In the genomic region with DNA sequence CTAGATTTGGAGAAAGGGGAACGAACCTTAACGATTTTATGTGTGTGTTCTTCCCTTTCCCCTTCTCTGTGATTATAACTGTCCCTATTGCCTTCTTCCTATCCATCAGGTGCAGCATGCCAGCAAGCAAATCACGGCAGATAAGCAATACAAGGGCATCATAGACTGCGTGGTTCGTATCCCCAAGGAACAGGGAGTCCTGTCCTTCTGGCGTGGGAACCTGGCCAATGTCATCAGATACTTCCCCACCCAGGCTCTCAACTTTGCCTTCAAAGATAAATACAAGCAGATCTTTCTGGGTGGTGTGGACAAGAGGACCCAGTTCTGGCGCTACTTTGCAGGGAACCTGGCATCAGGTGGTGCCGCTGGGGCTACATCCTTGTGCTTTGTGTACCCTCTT, we compare ENCODE assay signal across 7 mouse cellular contexts. TPM values are rescaled to one million over a fixed set of nuclear protein-coding genes. Genes with fewer than 3 reads are reported as not detected.
DNase-seq lines count a peak whose midpoint lies in the region; ATAC-seq and TF ChIP-seq lines count a peak whose summit lies in the region.
"Not testable (repeated sequence)": the region's sequence is repeated elsewhere in the genome, so short reads cannot be mapped to it uniquely, and the experiment has no call there.

No protein-coding gene starts in this region.

- WGBS in forebrain, embryonic 10.5 days: 80% methylated on average over 8 of the region's 8 CpGs
- WGBS in heart, embryonic 12.5 days: 59% methylated on average over 8 of the region's 8 CpGs
- 75% methylated on average over 8 of the region's 8 CpGs for whole genome bisulfite sequencing in intestine, embryonic 14.5 days
- WGBS in limb, embryonic 13.5 days: 76% methylated on average over 8 of the region's 8 CpGs
- 54% methylated on average over 8 of the region's 8 CpGs for WGBS in lung, embryonic 16.5 days
- WGBS in neural tube, embryonic 11.5 days: 82% methylated on average over 8 of the region's 8 CpGs

- H3K27me3 ChIP-seq in forebrain, embryonic 10.5 days (ENCODE audit: poor library complexity, severe bottlenecking); heart, embryonic 12.5 days (replicated peaks); intestine, embryonic 14.5 days (replicated peaks; ENCODE audit: control insufficient read depth, insufficient read depth, low read length); limb, embryonic 13.5 days; lung, embryonic 16.5 days (ENCODE audit: control insufficient read depth, insufficient read depth, low read depth, low read length); neural tube, embryonic 11.5 days (ENCODE audit: control insufficient read depth, insufficient read depth, low read length): not testable (repeated sequence)

- not testable (repeated sequence) for DNase-seq in forebrain, embryonic 10.5 days (ENCODE audit: extremely low spot score, low spot score); intestine, embryonic 14.5 days (ENCODE audit: low spot score); neural tube, embryonic 11.5 days (ENCODE audit: low spot score)

- H3K36me3 ChIP-seq in forebrain, embryonic 10.5 days (replicated peaks): peaks cover 15% of the 10 kb centered on the region
- H3K36me3 ChIP-seq in heart, embryonic 12.5 days: peaks cover 12% of the 10 kb centered on the region
- not testable (repeated sequence) for H3K36me3 ChIP-seq in intestine, embryonic 14.5 days (ENCODE audit: control insufficient read depth, insufficient read depth, low read length); limb, embryonic 13.5 days; lung, embryonic 16.5 days (ENCODE audit: control insufficient read depth, insufficient read depth, low read length); neural tube, embryonic 11.5 days (ENCODE audit: control insufficient read depth, insufficient read depth, low read length)

- H3K9me3 ChIP-seq in forebrain, embryonic 10.5 days; heart, embryonic 12.5 days (replicated peaks); intestine, embryonic 14.5 days (ENCODE audit: control insufficient read depth, low read length); limb, embryonic 13.5 days; lung, embryonic 16.5 days (ENCODE audit: control insufficient read depth, low read length); neural tube, embryonic 11.5 days (ENCODE audit: control insufficient read depth, low read length): not testable (repeated sequence)

- TF ChIP-seq POLR2A in bone marrow macrophage, adult 2 months (IDR thresholded peaks at IDR 0.05; ENCODE audit: borderline replicate concordance, low read depth, low read length): not testable (repeated sequence)

- H3K4me1 ChIP-seq in bone marrow macrophage, adult 2 months (ENCODE audit: control insufficient read depth, insufficient read depth, low read length); heart, embryonic 12.5 days (replicated peaks); intestine, embryonic 14.5 days (replicated peaks; ENCODE audit: control insufficient read depth, insufficient read depth, low read length); limb, embryonic 13.5 days; lung, embryonic 16.5 days (replicated peaks; ENCODE audit: control insufficient read depth, insufficient read depth, low read length); neural tube, embryonic 11.5 days (ENCODE audit: control insufficient read depth, insufficient read depth, low read length): not testable (repeated sequence)
- peaks cover 11% of the 10 kb centered on the region for H3K4me1 ChIP-seq in forebrain, embryonic 10.5 days

- not testable (repeated sequence) for TF ChIP-seq CTCF in bone marrow macrophage, adult 2 months (IDR thresholded peaks at IDR 0.05; ENCODE audit: low read depth, low read length)

- not testable (repeated sequence) for ATAC-seq in heart, embryonic 12.5 days (ENCODE audit: insufficient number of reproducible peaks, low FRiP score); intestine, embryonic 14.5 days (replicated peaks; ENCODE audit: low FRiP score, low TSS enrichment, low read depth); limb, embryonic 13.5 days (ENCODE audit: low FRiP score, low read depth); lung, embryonic 16.5 days (ENCODE audit: low read depth); neural tube, embryonic 11.5 days (ENCODE audit: insufficient read depth, low FRiP score, low TSS enrichment)

- H3K4me2 ChIP-seq in heart, embryonic 12.5 days: peak overlapping the region; percentile 68
- H3K4me2 ChIP-seq in intestine, embryonic 14.5 days (ENCODE audit: low read length): peak overlapping the region; percentile 47
- H3K4me2 ChIP-seq in limb, embryonic 13.5 days (replicated peaks): peak overlapping the region; percentile 63
- H3K4me2 ChIP-seq in lung, embryonic 16.5 days (ENCODE audit: low read depth, low read length): peak overlapping the region; percentile 57
- H3K4me2 ChIP-seq in neural tube, embryonic 11.5 days (ENCODE audit: low read depth): peak overlapping the region; percentile 48

- peak overlapping the region; percentile 96 for H3K27ac ChIP-seq in bone marrow macrophage, adult 2 months (ENCODE audit: insufficient read depth, low read depth, low read length)
- peak overlapping the region; percentile 90 for H3K27ac ChIP-seq in forebrain, embryonic 10.5 days
- H3K27ac ChIP-seq in heart, embryonic 12.5 days (ENCODE audit: poor library complexity, severe bottlenecking): peak overlapping the region; percentile 52
- not testable (repeated sequence) for H3K27ac ChIP-seq in intestine, embryonic 14.5 days (ENCODE audit: low read depth); limb, embryonic 13.5 days; neural tube, embryonic 11.5 days (ENCODE audit: low read depth, low read length)
- peak overlapping the region; percentile 91 for H3K27ac ChIP-seq in lung, embryonic 16.5 days (ENCODE audit: low read length)

- H3K4me3 ChIP-seq in bone marrow macrophage, adult 2 months (ENCODE audit: insufficient read depth, low read length): peak overlapping the region; percentile 96
- H3K4me3 ChIP-seq in forebrain, embryonic 10.5 days: peak overlapping the region; percentile 68
- peak overlapping the region; percentile 81 for H3K4me3 ChIP-seq in heart, embryonic 12.5 days
- H3K4me3 ChIP-seq in intestine, embryonic 14.5 days (ENCODE audit: low read depth, low read length): peak overlapping the region; percentile 53
- H3K4me3 ChIP-seq in limb, embryonic 13.5 days: peak overlapping the region; percentile 59
- H3K4me3 ChIP-seq in lung, embryonic 16.5 days (ENCODE audit: low read length): peak overlapping the region; percentile 66
- H3K4me3 ChIP-seq in neural tube, embryonic 11.5 days (ENCODE audit: low read depth, low read length): peak overlapping the region; percentile 64

- H3K9ac ChIP-seq in heart, embryonic 12.5 days: peak overlapping the region; percentile 90
- peak overlapping the region; percentile 72; the same call in 1 of the 2 replicates for H3K9ac ChIP-seq in intestine, embryonic 14.5 days (ENCODE audit: low read length)
- peak overlapping the region; percentile 76 for H3K9ac ChIP-seq in limb, embryonic 13.5 days
- peak overlapping the region; percentile 73 for H3K9ac ChIP-seq in lung, embryonic 16.5 days (ENCODE audit: low read length)
- peak overlapping the region; percentile 81 for H3K9ac ChIP-seq in neural tube, embryonic 11.5 days (ENCODE audit: low read length)

RNA-seq across cellular contexts. Expression of gene Slc25a5, which starts 1.3 kb away (rescaled TPM):
- polyA plus RNA-seq in bone marrow macrophage, adult 2 months (2012; ENCODE audit: insufficient read depth, insufficient read length, missing spikeins): 259 and 263 TPM in 2 replicates
- polyA plus RNA-seq in forebrain, embryonic 10.5 days (2016; fragmentation: Nextera tagmentation; extraction: Ambion mirVana): 867 and 903 TPM in 2 replicates
- 989 and 1,024 TPM in 2 replicates for polyA plus RNA-seq in heart, embryonic 12.5 days (2016; fragmentation: Nextera tagmentation; extraction: Ambion mirVana)
- 766 and 827 TPM in 2 replicates for polyA plus RNA-seq in intestine, embryonic 14.5 days (2014; fragmentation: Nextera tagmentation; extraction: Ambion mirVana)
- 445 and 463 TPM in 2 replicates for polyA plus RNA-seq in limb, embryonic 13.5 days (2015; fragmentation: Nextera tagmentation; extraction: Ambion mirVana)
- polyA plus RNA-seq in lung, embryonic 16.5 days (2015; fragmentation: Nextera tagmentation; extraction: Ambion mirVana): 576 and 581 TPM in 2 replicates
- 804 and 829 TPM in 2 replicates for polyA plus RNA-seq in neural tube, embryonic 11.5 days (2014; fragmentation: Nextera tagmentation; extraction: Ambion mirVana)

RNA-seq across cellular contexts. Expression of gene Slc25a43, which starts 53.3 kb away (rescaled TPM):
- polyA plus RNA-seq in bone marrow macrophage, adult 2 months (2012; ENCODE audit: insufficient read depth, insufficient read length, missing spikeins): 5.8 and 6.4 TPM in 2 replicates
- polyA plus RNA-seq in forebrain, embryonic 10.5 days (2016; fragmentation: Nextera tagmentation; extraction: Ambion mirVana): 1.1 and 1.8 TPM in 2 replicates
- polyA plus RNA-seq in heart, embryonic 12.5 days (2016; fragmentation: Nextera tagmentation; extraction: Ambion mirVana): 2.5 and 3.1 TPM in 2 replicates
- polyA plus RNA-seq in intestine, embryonic 14.5 days (2014; fragmentation: Nextera tagmentation; extraction: Ambion mirVana): 1.5 and 2.3 TPM in 2 replicates
- polyA plus RNA-seq in limb, embryonic 13.5 days (2015; fragmentation: Nextera tagmentation; extraction: Ambion mirVana): 1.7 TPM in 2 replicates
- polyA plus RNA-seq in lung, embryonic 16.5 days (2015; fragmentation: Nextera tagmentation; extraction: Ambion mirVana): 2.3 and 2.5 TPM in 2 replicates
- 0.78 and 1.4 TPM in 2 replicates for polyA plus RNA-seq in neural tube, embryonic 11.5 days (2014; fragmentation: Nextera tagmentation; extraction: Ambion mirVana)
